Mouse (Mus musculus) liver, embryonic 15.5 days (tissue): ENCODE measurements at regions not wholly inside any gene's neighbourhood (a gene's known extent, or its start where the extent isn't known, plus 50 kb on each side); places are given as distances from the start of the nearest gene placed in this dataset.

Experiments used
- ATAC-seq: fragments of 200-750 bp; cut with Nextera tagmentation; 2 replicates; pipeline ENCODE4 v1.8.0; 2017; ENCODE audit warnings: moderate number of reproducible peaks, mild to moderate bottlenecking, moderate library complexity; ENCODE audit not compliant: insufficient read depth
- H3K27ac ChIP-seq: fragments of 300-500 bp; sonication (generic); replicated peaks from 2 replicates; pipeline ENCODE4 v1.5.1; 2015; ENCODE audit warnings: mild to moderate bottlenecking, inconsistent platforms
- H3K27me3 ChIP-seq: fragments of 300-500 bp; sonication (generic); 2 replicates; pipeline ENCODE4 v1.6.1; 2015; ENCODE audit warnings: mild to moderate bottlenecking, inconsistent platforms
- H3K36me3 ChIP-seq: fragments of 300-500 bp; sonication (generic); replicated peaks from 2 replicates; pipeline ENCODE4 v1.6.1; 2015; ENCODE audit warnings: moderate library complexity, mild to moderate bottlenecking, inconsistent platforms
- H3K4me1 ChIP-seq: fragments of 300-500 bp; sonication (generic); replicated peaks from 2 replicates; pipeline ENCODE4 v1.6.1; 2015; ENCODE audit warnings: inconsistent platforms
- H3K4me2 ChIP-seq: fragments of 300-500 bp; sonication (generic); 2 replicates; pipeline ENCODE4 v1.6.1; 2015; ENCODE audit warnings: moderate library complexity, mild to moderate bottlenecking, inconsistent platforms
- H3K4me3 ChIP-seq: fragments of 300-500 bp; sonication (generic); replicated peaks from 2 replicates; pipeline ENCODE4 v1.5.1; 2015; ENCODE audit warnings: mild to moderate bottlenecking, inconsistent platforms
- H3K9ac ChIP-seq: fragments of 300-500 bp; sonication (generic); 2 replicates; pipeline ENCODE4 v1.6.1; 2015; ENCODE audit warnings: moderate library complexity, mild to moderate bottlenecking, inconsistent platforms
- H3K9me3 ChIP-seq: fragments of 300-500 bp; sonication (generic); replicated peaks from 2 replicates; pipeline ENCODE4 v1.6.1; 2016; ENCODE audit warnings: inconsistent platforms
- WGBS: fragments of 180-500 bp; shearing (Covaris S2); methylation state at CpG from one replicate; pipeline ENCODE4 v1.1.7; 2015; ENCODE audit warnings: mixed read lengths; ENCODE audit not compliant: insufficient replicate concordance; 5-methylcytosine and 5-hydroxymethylcytosine counted together

DNA sequence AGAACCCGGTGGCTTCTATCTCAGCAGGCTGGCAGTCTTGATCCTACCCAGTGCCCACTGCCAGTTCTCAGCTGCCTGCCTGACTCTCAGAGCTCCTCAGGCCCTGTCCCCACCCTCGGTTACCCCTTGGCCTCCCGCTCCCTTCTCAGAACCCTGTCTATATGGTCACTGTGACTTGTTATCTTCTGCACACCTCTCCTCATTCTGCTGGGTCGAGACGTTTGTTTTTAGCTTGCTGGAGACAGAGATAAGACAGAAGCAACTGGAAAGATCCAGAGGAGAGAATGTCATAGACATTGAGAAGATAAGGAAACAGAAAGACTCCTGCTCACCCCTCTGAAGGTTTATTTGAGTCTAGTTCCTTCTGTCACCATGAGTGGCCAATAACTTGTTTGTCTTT is 53.8 kb upstream of the Phc1 start:
- H3K4me2 ChIP-seq, result peak overlapping the region; percentile 84
- H3K9ac ChIP-seq, result peak overlapping the region; percentile 72
- H3K4me3 ChIP-seq, result peak overlapping the region; percentile 66
- ATAC-seq, result peak; percentile 90
- peaks cover 2% of the 10 kb centered on the region; the same call in 1 of the 2 replicates for H3K36me3 ChIP-seq
- no peaks in the 10 kb centered on the region for H3K27me3 ChIP-seq
- peaks cover 72% of the 10 kb centered on the region for H3K4me1 ChIP-seq
- peak overlapping the region; percentile 96 for H3K27ac ChIP-seq
- WGBS, result 18% methylated on average over 5 of the region's 5 CpGs
- no peaks in the 10 kb centered on the region for H3K9me3 ChIP-seq

DNA sequence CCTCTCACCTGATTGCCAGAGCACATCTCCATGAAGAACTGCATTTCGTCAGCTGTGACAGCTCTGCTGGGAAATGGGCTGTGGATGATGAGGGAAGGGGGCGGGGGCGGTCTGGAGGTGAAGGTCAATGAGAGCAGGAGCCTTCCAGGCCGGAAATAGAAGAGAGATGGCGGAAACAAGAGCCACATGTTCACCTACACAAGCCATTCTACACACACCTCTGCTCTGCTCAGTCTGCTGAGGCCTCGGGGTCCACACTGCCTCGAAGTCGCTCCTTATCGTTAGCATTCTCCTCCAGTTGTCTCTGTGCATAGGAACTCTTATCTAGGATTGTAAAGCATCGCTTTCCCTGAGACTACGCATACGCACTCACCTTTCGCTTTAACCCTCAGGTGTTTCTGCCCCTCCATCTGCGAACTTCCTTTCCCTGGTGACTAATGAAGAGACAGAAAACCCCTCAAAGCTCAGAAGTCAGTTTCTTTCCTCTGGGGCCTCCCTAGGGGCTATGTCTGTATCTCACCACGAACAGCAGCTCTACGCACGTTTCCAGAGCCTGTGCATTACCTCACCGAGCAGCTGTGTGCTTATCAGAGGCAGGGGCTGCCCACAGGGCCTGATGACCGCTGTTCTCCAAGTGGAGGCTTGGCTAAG is 53.0 kb upstream of the Phc1 start:
- peak overlapping the region; percentile 66 for H3K4me3 ChIP-seq
- 13% methylated on average over 19 of the region's 19 CpGs for WGBS
- H3K36me3 ChIP-seq, result peaks cover 10% of the 10 kb centered on the region
- ATAC-seq, result peak; percentile 86
- peak overlapping the region; percentile 84 for H3K4me2 ChIP-seq
- no peaks in the 10 kb centered on the region for H3K27me3 ChIP-seq
- peak overlapping the region; percentile 72 for H3K9ac ChIP-seq
- H3K4me1 ChIP-seq, result peaks cover 72% of the 10 kb centered on the region
- H3K27ac ChIP-seq, result peak overlapping the region; percentile 96
- H3K9me3 ChIP-seq, result no peaks in the 10 kb centered on the region

DNA sequence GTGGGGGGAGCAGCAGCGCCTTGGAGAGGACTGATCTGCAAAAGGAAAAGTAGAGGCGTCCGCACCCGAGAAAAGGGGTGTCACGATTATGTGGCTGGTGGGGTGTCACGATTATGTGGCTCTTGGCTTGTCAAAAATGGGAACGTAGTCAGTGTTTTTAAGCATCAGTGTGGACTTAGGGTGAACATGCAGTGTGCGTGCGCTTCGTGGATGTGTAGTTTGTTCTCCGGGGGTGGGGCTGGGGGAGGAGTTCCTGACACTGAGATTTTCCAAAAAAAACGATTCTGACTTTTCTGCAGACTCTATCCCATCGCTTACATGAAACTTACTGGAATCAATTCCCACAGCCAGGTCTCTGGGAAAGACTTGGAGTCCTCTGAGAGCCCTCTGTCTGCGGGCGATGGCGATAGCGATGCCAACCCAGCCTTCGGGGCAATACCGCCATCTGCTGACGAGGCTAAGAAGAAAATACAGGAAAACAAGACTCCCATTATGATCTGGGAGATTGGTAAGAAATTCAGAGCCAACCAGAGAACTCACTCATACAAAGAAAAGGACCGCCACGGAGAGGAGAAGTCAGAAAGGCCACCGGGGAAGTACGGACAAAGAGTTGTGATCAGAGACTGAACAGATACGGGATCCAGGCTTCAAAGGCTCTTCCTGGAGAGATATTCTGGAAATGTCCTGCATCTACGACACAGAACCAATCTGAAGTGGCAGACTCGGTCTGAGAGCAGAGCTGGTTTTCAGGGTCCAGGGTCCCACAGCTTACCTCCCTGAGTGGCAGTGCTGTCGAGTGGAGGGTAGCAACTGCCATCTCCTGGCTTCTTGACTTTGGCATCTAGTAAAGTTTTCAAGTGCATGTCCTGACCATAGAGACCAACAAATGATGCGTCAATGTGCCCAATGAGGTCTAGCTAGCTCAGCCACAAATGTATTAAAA is 51.6 kb upstream of the Phc1 start:
- no peak for ATAC-seq
- H3K4me3 ChIP-seq, result peak overlapping the region; percentile 66
- H3K4me2 ChIP-seq, result peak overlapping the region; percentile 84
- H3K27ac ChIP-seq, result peak overlapping the region; percentile 96
- H3K9me3 ChIP-seq, result no peaks in the 10 kb centered on the region
- 25% methylated on average over 29 of the region's 29 CpGs for WGBS
- H3K4me1 ChIP-seq, result peaks cover 70% of the 10 kb centered on the region
- H3K9ac ChIP-seq, result peak overlapping the region; percentile 72
- no peaks in the 10 kb centered on the region for H3K27me3 ChIP-seq
- peaks cover 14% of the 10 kb centered on the region for H3K36me3 ChIP-seq

DNA sequence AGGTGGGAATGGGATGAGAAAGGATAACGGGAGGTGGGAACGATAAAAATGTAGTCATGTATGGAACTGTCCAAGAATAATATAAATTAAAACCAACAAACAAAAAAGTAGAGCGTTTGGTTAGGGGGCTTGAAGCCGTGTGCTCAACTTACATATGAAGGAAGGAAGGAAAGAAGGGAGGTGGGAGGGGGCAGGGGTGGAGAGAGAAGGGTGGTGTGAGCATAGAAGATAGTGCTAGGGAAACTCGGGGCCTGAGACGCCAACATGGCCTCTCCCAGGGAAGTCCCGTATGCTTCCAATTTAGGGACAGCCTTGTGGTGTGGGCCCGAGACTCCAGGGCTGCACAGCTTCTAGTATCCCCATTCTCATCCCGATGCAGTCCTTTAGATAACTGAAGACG is 50.8 kb upstream of the Phc1 start:
- peak overlapping the region; percentile 72 for H3K9ac ChIP-seq
- H3K4me1 ChIP-seq, result peaks cover 63% of the 10 kb centered on the region
- H3K27ac ChIP-seq, result peak overlapping the region; percentile 96
- 0 out of 2 replicates have a peak, but pooled peaks have one; percentile 10 for ATAC-seq
- 37% methylated on average over 10 of the region's 10 CpGs for WGBS
- peak overlapping the region; percentile 66 for H3K4me3 ChIP-seq
- peaks cover 14% of the 10 kb centered on the region for H3K36me3 ChIP-seq
- peak overlapping the region; percentile 84 for H3K4me2 ChIP-seq
- no peaks in the 10 kb centered on the region for H3K9me3 ChIP-seq
- no peaks in the 10 kb centered on the region for H3K27me3 ChIP-seq

DNA sequence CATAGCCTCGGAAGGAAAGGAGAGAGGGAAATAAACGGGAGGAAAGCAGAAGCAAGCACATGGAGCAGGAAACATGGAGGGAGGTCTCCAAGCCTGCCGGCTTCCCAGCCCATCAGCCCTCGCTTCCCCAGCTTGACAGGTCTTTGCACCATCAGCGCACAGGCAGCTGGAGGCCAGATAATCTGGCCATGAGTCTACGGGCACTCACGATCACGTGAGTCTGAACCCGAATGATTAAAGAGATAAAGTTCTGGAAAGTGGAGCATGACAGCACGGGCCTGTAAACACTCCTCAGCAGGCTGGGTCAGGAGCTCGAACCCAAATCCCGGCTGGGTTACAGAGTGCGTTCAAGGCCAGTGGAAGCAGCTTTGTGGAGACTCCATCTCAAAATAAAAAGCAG is 50.4 kb upstream of the Phc1 start:
- 22% methylated on average over 13 of the region's 13 CpGs for WGBS
- peak overlapping the region; percentile 96 for H3K27ac ChIP-seq
- peak overlapping the region; percentile 66 for H3K4me3 ChIP-seq
- H3K4me1 ChIP-seq, result peaks cover 59% of the 10 kb centered on the region
- H3K9me3 ChIP-seq, result no peaks in the 10 kb centered on the region
- H3K9ac ChIP-seq, result peak overlapping the region; percentile 72; the same call in 1 of the 2 replicates
- peak overlapping the region; percentile 84 for H3K4me2 ChIP-seq
- no peaks in the 10 kb centered on the region for H3K27me3 ChIP-seq
- ATAC-seq, result peak; percentile 31
- peaks cover 14% of the 10 kb centered on the region for H3K36me3 ChIP-seq
